Mouse (Mus musculus): ENCODE measurements around the gene Gm16253. TPM values are rescaled to one million over a fixed set of nuclear protein-coding genes. Genes with fewer than 3 reads are reported as not detected.

The Gm16253 gene
- polyA plus RNA-seq, 1 experiment: not detected

- Histone ChIP-seq H3K4me1 (ENCODE audit: control insufficient read depth, insufficient read depth, low read length) (no peaks in the 10 kb centered on the region), H3K4me3 (ENCODE audit: insufficient read depth, low read depth, low read length) (no peak overlapping the region), H3K27ac (ENCODE audit: insufficient read depth, low read depth, low read length) (no peak overlapping the region)
- 95% methylated on average over 5 of the region's 5 CpGs for WGBS
- TF ChIP-seq POLR2A (IDR thresholded peaks at IDR 0.05; ENCODE audit: insufficient read depth, low read depth, low read length) (no peak), CTCF (IDR thresholded peaks at IDR 0.05; ENCODE audit: insufficient read depth, low read depth, low read length) (no peak)
Measured at GRCm38 (mm10) chr3:96583386-96583785, 6.6 kb downstream of the Gm16253 start.

DNA sequence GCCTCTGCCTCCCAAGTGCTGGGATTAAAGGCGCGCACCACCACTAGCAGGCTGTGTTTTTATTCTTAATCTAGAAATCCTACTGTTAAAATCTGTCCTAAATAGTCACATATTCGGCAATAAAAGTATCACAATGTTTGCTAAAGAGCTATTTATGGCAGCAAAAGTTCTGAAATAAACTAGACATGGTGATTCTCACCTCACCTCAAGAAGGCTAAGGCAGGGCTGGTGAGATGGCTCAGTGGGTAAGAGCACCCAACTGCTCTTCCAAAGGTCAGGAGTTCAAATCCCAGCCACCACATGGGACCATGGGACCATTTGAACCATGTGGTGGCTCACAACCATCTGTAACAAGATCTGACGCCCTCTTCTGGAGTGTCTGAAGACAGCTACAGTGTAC is 13.9 kb downstream of the Gm16253 start:
- WGBS: 73% methylated on average over 4 of the region's 4 CpGs
- Histone ChIP-seq H3K4me3 (ENCODE audit: insufficient read depth, low read depth, low read length) (no peak overlapping the region), H3K27ac (ENCODE audit: insufficient read depth, low read depth, low read length) (no peak overlapping the region), H3K4me1 (ENCODE audit: control insufficient read depth, insufficient read depth, low read length) (peaks cover 9% of the 10 kb centered on the region)
- TF ChIP-seq CTCF (IDR thresholded peaks at IDR 0.05; ENCODE audit: insufficient read depth, low read depth, low read length) (no peak), POLR2A (IDR thresholded peaks at IDR 0.05; ENCODE audit: insufficient read depth, low read depth, low read length) (no peak)

GRCm38 (mm10) chr3:96593374-96593773 is 16.6 kb downstream of the Gm16253 start:
- TF ChIP-seq CTCF (IDR thresholded peaks at IDR 0.05; ENCODE audit: insufficient read depth, low read depth, low read length) (no peak), POLR2A (IDR thresholded peaks at IDR 0.05; ENCODE audit: insufficient read depth, low read depth, low read length) (no peak)
- under 1% methylated on average over 10 of the region's 10 CpGs for WGBS
- Histone ChIP-seq H3K4me3 (ENCODE audit: insufficient read depth, low read depth, low read length) (peak overlapping the region; percentile 89), H3K27ac (ENCODE audit: insufficient read depth, low read depth, low read length) (peak overlapping the region; percentile 96), H3K4me1 (ENCODE audit: control insufficient read depth, insufficient read depth, low read length) (peaks cover 15% of the 10 kb centered on the region)

GRCm38 (mm10) chr3:96593790-96594560 is 17.2 kb downstream of the Gm16253 start, which contains the start of gene Polr3gl:
Gene Polr3gl (minus strand): TSS chr3:96594181.
- 0% methylated on average over 38 of the region's 38 CpGs for WGBS
- peaks cover 20% of the 10 kb centered on the region for H3K4me1 ChIP-seq (ENCODE audit: control insufficient read depth, insufficient read depth, low read length)
- peak within 1 kb of the TSS; percentile 96 for H3K27ac ChIP-seq (ENCODE audit: insufficient read depth, low read depth, low read length)
- H3K4me3 ChIP-seq (ENCODE audit: insufficient read depth, low read depth, low read length): peak within 1 kb of the TSS; percentile 89
- TF ChIP-seq POLR2A (IDR thresholded peaks at IDR 0.05; ENCODE audit: insufficient read depth, low read depth, low read length) (no peak), CTCF (IDR thresholded peaks at IDR 0.05; ENCODE audit: insufficient read depth, low read depth, low read length) (no peak)

GRCm38 (mm10) chr3:96594851-96595250 is 18.1 kb downstream of the Gm16253 start:
- TF ChIP-seq CTCF (IDR thresholded peaks at IDR 0.05; ENCODE audit: insufficient read depth, low read depth, low read length): no peak
- TF ChIP-seq POLR2A (IDR thresholded peaks at IDR 0.05; ENCODE audit: insufficient read depth, low read depth, low read length): no peak
- no peak overlapping the region for H3K4me3 ChIP-seq (ENCODE audit: insufficient read depth, low read depth, low read length)
- 75% methylated on average over 5 of the region's 5 CpGs for WGBS
- no peak overlapping the region for H3K27ac ChIP-seq (ENCODE audit: insufficient read depth, low read depth, low read length)
- H3K4me1 ChIP-seq (ENCODE audit: control insufficient read depth, insufficient read depth, low read length): peaks cover 25% of the 10 kb centered on the region

DNA sequence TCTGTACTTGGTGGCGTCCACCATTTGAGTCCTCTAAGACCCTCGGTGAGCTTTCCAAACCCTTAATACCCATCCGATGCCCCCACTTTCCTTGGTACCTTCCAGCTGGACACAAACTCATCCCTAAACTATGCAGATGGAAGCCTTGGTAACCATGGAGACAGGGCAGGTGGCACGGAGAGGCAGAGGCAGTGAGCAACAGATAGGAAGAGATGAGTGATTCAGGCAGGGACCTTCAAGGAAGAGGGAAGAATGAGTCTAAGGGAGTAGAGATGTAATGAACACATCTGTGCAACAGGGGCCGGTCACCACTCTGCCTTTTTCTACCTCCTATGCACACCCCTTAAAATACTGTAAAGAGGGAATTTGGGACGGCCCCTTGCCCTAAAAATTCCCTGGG is 18.9 kb downstream of the Gm16253 start:
- TF ChIP-seq POLR2A (IDR thresholded peaks at IDR 0.05; ENCODE audit: insufficient read depth, low read depth, low read length) (no peak), CTCF (IDR thresholded peaks at IDR 0.05; ENCODE audit: insufficient read depth, low read depth, low read length) (no peak)
- WGBS: 26% methylated on average over 6 of the region's 6 CpGs
- Histone ChIP-seq H3K4me1 (ENCODE audit: control insufficient read depth, insufficient read depth, low read length) (peaks cover 25% of the 10 kb centered on the region), H3K4me3 (ENCODE audit: insufficient read depth, low read depth, low read length) (peak overlapping the region; percentile 56), H3K27ac (ENCODE audit: insufficient read depth, low read depth, low read length) (peak overlapping the region; percentile 91)

- H3K4me1 ChIP-seq (ENCODE audit: control insufficient read depth, insufficient read depth, low read length): peaks cover 25% of the 10 kb centered on the region
- 1% methylated on average over 23 of the region's 23 CpGs for WGBS
- peak within 1 kb of the TSS; percentile 91 for H3K27ac ChIP-seq (ENCODE audit: insufficient read depth, low read depth, low read length)
- TF ChIP-seq CTCF (IDR thresholded peaks at IDR 0.05; ENCODE audit: insufficient read depth, low read depth, low read length) (no peak), POLR2A (IDR thresholded peaks at IDR 0.05; ENCODE audit: insufficient read depth, low read depth, low read length) (0 out of 2 replicates have a peak, but pooled peaks have one; percentile 45)
- H3K4me3 ChIP-seq (ENCODE audit: insufficient read depth, low read depth, low read length): peak within 1 kb of the TSS; percentile 56
Measured at GRCm38 (mm10) chr3:96596228-96596707, 19.5 kb downstream of the Gm16253 start, which contains the start of gene Ankrd34a. Gene Ankrd34a (plus strand): TSS chr3:96596636.

DNA sequence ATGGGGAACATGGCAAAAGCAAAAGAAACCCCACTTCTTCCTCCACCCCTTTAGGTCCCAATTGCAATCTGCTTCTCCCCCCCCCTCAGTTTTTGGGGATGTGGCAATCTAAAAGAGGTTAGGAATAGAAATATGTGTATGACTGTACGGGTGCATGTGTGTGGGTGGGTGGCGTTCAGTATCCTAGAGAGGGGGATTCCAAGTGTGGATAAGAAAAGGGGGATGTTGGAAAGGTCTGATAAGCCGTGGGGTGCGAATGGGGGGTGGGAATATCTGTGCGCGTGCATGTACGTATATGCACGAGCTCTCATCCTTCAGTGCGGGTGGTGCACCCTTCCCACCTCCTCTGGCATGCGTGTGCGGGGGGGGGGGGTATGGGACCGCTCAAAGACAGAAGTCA is 20.1 kb downstream of the Gm16253 start:
- H3K27ac ChIP-seq (ENCODE audit: insufficient read depth, low read depth, low read length): peak overlapping the region; percentile 91
- WGBS: 3% methylated on average over 12 of the region's 12 CpGs
- H3K4me1 ChIP-seq (ENCODE audit: control insufficient read depth, insufficient read depth, low read length): peaks cover 25% of the 10 kb centered on the region
- peak overlapping the region; percentile 56 for H3K4me3 ChIP-seq (ENCODE audit: insufficient read depth, low read depth, low read length)
- TF ChIP-seq POLR2A (IDR thresholded peaks at IDR 0.05; ENCODE audit: insufficient read depth, low read depth, low read length): no peak

DNA sequence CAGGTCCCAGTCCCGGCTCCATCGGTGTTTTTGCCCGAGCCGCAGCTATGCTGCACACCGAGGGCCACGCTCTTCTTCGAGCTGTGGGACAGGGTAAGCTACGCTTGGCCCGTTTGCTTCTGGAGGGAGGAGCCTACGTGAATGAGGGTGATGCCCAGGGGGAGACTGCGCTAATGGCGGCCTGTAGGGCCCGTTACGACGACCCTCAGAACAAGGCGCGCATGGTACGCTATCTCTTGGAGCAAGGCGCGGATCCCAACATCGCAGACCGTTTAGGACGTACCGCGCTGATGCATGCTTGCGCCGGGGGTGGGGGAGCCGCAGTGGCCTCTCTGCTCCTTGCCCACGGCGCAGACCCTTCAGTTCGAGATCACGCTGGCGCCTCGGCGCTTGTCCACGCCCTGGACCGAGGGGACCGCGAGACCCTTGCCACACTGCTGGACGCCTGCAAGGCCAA is 20.7 kb downstream of the Gm16253 start:
- Histone ChIP-seq H3K4me3 (ENCODE audit: insufficient read depth, low read depth, low read length) (peak overlapping the region; percentile 56), H3K4me1 (ENCODE audit: control insufficient read depth, insufficient read depth, low read length) (peaks cover 24% of the 10 kb centered on the region), H3K27ac (ENCODE audit: insufficient read depth, low read depth, low read length) (peak overlapping the region; percentile 91)
- TF ChIP-seq CTCF (IDR thresholded peaks at IDR 0.05; ENCODE audit: insufficient read depth, low read depth, low read length) (no peak), POLR2A (IDR thresholded peaks at IDR 0.05; ENCODE audit: insufficient read depth, low read depth, low read length) (peak; percentile 17; the same call in 1 of the 2 replicates)
- WGBS: under 1% methylated on average over 40 of the region's 40 CpGs
